Mouse (Mus musculus): ENCODE measurements around the gene Gm11541.

- TF ChIP-seq CTCF (IDR thresholded peaks at IDR 0.05; ENCODE audit: low read depth), result no peak
- no peak for TF ChIP-seq EP300 (IDR thresholded peaks at IDR 0.05; ENCODE audit: low read depth)
These were observed 29.3 kb downstream of the Gm11541 start for GRCm38 (mm10) chr11:94674984-94675383.

Data from heart, postnatal 0 days (tissue).